Mouse (Mus musculus) layer of hippocampus, postnatal 36 days (tissue): ENCODE data around the gene Usp36. TPM values are rescaled to one million over a fixed set of nuclear protein-coding genes. Genes with fewer than 3 reads are reported as not detected.

Source experiments
- DNase-seq, 2 experiments: peaks; one replicate each; pipeline ENCODE4 v3.0.0; 2022
- total RNA-seq, 2 experiments: library from RNA; stranded (reverse); gene quantifications; 2 replicates each; pipeline ENCODE4 v1.2.3; 2021

Gene Usp36
- total RNA-seq, 2 experiments from 2014 or later: 22.5 to 25.5 TPM

DNA sequence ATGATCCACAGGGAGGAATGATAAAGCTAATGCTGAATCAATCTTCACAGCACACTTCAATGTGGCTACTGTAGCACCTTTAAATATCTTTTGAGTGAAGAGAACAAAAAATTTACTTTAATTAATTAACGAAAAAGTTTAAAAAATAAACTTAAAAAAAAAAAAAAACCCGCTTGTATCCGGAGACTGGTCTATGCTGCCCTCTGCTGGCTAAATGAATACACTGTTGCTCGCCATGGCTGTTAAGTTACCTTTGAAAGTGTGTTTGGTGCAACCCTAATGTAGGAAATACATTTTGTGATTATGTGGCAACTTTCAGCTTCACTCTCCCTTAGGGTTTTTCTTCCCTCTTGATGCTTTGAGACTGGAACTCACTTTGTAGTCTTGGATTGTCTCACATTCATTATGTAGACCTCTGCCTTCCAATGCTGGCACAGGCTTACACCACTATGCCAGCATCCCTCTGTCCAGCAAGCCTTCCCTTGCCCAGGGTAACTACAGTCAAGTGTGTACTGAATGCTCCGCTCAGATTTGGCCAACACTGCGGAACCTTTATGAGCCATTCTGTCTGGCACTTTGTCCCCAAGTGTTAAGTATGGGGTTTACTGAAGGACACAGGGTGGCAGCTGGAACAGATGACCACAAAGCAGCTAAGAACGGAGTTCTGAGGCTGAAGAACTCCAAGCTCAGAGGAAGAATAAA lies 69.3 kb downstream of the Usp36 start:
- DNase-seq: peak; percentile 30 to 43

DNA sequence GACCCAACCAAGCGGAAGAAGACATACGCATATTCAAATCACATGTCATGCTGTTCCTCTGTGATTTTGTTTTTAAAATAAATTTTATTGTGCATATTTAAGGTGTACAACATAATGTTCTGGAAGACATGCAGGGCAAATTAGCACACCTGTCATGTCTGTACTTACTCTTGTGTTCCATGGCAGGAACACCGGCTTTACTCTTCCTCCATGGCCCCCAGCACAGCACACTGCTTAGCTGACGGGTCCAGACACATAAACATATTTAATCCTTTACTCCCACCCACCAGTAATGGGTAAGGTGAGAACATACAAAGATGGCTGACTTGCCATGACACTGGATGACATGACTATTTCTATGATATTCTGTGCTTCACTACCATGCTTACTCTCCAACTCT lies 71.0 kb downstream of the Usp36 start:
- no peak for DNase-seq

DNA sequence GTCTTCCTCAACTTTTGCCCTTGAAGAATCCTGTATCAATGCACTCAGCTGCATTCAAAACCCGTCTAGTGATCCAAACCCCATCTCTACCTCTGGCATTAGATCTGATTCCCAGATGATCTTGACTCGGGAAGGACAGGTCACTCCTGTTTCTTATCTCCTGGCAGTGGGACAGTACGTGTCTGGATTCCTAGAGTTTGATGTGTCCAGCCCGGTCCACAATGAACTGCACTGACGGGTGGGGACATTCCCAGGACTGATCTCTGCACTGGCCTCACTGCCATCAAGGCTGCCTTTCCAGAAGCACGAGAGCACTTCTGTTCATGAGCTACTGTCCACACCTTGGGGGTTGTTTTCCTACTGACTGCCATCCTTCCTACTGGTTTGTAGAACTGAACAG lies 73.6 kb downstream of the Usp36 start:
- DNase-seq: no peak

DNA sequence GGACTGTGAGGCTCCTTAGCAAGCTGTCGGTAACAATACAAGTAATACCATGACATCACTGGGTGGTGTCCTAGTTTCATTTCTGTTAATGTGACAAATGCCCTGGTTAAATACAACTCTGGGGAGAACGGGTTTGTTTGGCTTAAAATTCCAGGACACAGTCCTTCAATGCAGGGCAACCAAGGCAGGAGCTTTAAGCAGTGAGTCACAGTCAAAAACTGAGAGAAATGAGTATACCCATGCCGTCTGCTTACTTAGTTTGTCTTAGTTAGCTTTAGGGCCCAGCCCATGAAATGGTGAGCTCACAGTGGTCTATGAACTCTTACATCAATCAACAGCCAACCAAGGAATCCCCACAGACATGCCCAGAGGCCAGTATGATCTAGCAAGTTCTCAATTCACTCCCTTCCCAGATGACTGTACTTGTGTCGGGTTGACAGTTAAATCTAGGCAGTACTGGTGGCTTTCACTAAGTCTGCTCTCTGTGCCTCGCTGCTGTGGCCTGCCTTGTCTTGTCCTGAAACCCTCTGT lies 74.1 kb downstream of the Usp36 start:
- DNase-seq: no peak

DNA sequence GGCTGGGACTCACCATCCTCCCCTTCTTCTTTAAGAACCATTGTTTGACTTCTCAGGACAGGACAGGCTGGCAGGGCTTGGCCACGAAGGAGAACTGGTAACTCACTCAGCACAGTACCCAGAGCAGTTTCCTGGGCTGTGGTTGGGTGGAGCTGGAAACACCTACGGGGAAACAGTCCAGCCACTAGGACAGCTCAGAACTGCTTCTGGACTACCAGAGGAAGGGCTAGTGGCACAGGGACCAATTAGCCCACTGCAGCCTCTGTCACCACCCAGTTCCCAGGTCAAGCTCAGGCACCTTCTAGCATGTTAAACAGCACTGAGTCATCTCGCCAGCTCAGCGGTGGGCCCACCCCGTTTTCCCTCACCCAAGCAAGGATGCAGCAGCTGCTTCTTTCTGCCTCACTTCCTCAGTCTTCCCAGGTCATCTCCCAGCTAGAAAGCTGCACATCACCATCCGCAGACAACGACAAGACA lies 77.4 kb downstream of the Usp36 start:
- peak in 1 of 2 experiments; percentile 25 for DNase-seq

DNA sequence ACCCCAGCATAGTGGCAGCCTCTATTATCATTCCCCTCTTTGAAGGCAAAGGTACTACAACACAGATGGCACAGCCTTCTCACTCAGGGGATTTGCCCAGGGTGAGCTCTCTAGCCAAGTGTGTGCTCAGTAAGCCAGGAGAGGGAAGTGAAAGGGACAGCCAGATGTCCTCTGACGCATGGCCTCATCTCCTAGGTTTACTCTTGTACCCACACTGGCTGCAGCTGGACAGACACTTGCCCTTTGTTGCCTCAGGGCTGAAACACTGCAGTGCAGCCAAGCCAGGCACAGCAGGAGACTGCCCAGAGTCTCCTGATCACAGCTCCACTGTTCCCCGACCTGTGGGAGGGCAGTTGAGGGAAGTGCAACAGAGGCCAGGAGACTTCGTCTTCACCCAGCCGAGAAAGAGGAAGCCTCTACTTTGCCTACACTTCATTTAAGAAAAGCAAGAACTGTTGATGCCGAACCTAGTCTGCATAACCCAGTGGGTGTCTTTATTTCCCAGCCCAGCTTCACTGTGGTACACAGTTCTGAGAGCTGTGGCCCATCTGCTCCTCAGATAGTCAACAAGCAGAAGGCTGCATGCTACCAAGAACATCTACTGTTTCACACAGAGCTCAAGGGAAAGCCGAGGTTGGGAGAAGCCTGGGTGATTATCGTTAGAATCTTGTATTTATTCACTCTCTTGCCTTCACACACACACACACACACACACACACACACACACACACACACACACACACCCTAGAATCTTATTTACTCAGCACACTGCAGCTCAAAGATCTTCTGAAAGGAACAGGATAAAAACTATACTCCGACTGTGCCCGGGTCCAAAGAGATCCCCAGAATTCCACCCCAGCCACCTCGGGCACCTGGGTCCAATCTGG lies 78.1 kb downstream of the Usp36 start:
- DNase-seq: peak; percentile 64

DNA sequence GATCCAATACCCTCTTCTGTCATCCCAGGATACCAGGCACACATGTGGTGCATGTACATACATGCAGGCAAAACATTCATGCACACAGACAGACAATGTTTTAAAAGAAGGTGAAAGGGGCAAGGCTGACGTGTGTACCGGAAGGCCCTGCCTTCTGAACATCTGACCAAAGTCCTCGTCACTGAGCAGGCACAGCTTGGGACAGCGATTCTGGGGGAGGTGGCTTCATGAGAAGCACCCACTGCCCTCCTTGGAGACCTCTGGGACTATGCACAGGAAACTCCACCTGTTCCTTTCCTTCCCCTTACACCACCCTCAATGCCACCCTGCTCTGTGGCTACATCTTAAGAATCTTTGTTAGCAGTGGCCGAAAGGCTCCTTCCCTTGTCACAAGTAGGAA lies 79.1 kb downstream of the Usp36 start:
- DNase-seq: no peak

DNA sequence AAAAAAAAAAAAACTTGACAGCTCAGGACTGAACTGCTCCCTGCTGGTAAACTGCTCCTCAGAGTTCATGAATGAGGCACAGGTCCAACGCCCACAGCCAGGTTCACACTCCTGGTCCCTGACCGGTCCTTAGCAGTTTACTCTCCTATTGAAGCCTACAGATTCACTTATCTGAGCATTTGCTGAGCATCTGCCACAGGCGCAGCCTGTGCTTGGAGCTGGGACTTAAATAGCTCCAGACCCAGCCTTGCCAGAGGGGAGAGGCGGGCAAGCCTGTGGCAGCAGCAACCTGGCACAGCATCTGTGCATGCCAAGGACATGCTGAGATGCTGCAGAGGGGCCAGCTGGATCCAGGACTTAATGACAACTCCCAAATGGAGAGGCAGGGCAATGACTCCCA lies 79.9 kb downstream of the Usp36 start:
- peak; percentile 73 to 76 for DNase-seq

Other genes starting within 250 kb of the Usp36 start
- under 1 TPM; 0.03 to 0.07 TPM for gene Dnah17, start 159.6 kb downstream of the Usp36 start, total RNA-seq
- gene Cyth1, start 41.7 kb downstream of the Usp36 start, total RNA-seq: 100 to 1,000 TPM in 1 of 2 experiments, 10 to 100 TPM in 1; 84.3 to 103 TPM
- 1 to 10 TPM; 1.2 to 1.4 TPM for gene Cep295nl, start 52.3 kb upstream of the Usp36 start, total RNA-seq
- gene Timp2, start 65.5 kb upstream of the Usp36 start, total RNA-seq: 100 to 1,000 TPM; 187 to 191 TPM
- gene Lgals3bp, start 111.8 kb upstream of the Usp36 start, total RNA-seq: 10 to 100 TPM; 17.1 to 17.3 TPM
- 10 to 100 TPM; 39.9 TPM for gene Cant1, start 128.8 kb upstream of the Usp36 start, total RNA-seq
- 1 to 10 TPM; 2.2 to 2.7 TPM for gene C1qtnf1, start 138.0 kb upstream of the Usp36 start, total RNA-seq
- gene Engase, start 186.6 kb upstream of the Usp36 start, total RNA-seq: 10 to 100 TPM; 15.2 to 15.5 TPM